Mouse (Mus musculus): ENCODE measurements at regions not wholly inside any gene's neighbourhood (a gene's known extent, or its start where the extent isn't known, plus 50 kb on each side); places are given as distances from the start of the nearest gene placed in this dataset.

DNA sequence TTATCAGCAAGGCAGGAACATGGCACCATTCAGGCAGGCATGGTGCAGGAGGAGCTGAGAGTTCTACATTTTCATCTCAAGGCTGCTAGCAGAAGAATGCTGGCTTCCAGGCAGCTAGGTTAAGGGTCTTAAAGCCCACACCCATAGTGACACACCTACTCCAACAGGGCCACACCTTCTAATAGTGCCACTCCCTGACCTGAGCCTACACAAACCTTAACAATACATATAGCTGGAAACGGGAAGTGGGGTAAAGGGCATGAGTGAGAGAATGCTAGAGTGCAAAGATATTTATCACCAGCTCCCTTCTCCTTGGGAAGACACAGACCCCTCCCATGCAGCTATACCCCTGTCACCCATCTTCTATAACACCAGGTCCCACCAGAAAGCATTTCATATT is 230.6 kb downstream of the Irx1 start:
- no peaks in the 10 kb centered on the region for H3K27me3 ChIP-seq
- H3K4me1 ChIP-seq (replicated peaks): no peaks in the 10 kb centered on the region
- no peaks in the 10 kb centered on the region for H3K36me3 ChIP-seq
- no peaks in the 10 kb centered on the region for H3K9me3 ChIP-seq
- no peak overlapping the region for H3K27ac ChIP-seq
- H3K4me2 ChIP-seq (replicated peaks): no peak overlapping the region
- WGBS: 95% methylated on average over 1 of the region's 1 CpGs
- H3K9ac ChIP-seq (replicated peaks): no peak overlapping the region
- no peak overlapping the region for H3K4me3 ChIP-seq (replicated peaks)
- ATAC-seq: no peak

DNA sequence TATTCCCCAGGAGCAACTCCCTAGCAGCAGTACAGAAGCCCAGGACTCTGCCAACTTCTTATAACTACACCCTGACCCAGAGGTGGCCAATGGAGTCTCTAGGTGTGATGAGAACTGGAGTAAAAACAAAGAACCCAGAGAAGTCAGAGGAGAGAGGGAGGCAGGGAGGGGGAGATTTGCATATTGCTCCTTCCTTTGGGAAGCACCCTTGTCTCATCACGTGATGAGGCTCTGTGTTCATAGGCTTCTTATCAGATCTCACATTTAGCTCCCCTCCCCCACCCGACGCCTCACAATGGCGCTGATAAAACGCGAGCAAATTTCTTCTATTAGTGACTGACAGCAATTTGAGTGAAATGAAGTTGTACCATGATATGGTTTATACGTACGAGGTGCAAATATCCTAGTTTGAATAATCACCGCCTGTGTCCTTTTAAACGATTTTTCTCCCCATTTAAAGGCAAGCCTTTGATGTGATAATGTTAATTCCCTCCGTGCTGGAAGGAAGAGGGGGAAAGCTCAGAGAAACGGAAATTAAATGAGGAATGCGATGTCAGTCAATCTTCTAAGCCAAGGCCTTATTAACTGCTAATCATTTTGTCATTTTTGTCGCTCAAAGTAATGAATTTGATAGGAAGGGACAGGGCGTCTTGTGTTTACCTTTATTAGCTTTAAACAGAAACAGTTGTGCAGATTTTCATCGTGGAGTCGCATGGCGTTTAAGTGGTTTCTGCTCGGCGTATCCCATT is 273.3 kb downstream of the Irx1 start:
- Histone ChIP-seq H3K4me2 (replicated peaks) (peak overlapping the region; percentile 38), H3K9ac (replicated peaks) (no peak overlapping the region), H3K36me3 (no peaks in the 10 kb centered on the region), H3K9me3 (no peaks in the 10 kb centered on the region), H3K27ac (peak overlapping the region; percentile 71), H3K27me3 (no peaks in the 10 kb centered on the region; the same call in 1 of the 2 replicates), H3K4me3 (replicated peaks) (peak overlapping the region; percentile 22; the same call in 1 of the 2 replicates), H3K4me1 (replicated peaks) (peaks cover 24% of the 10 kb centered on the region)
- WGBS: 12% methylated on average over 20 of the region's 20 CpGs
- peak; percentile 79 for ATAC-seq

DNA sequence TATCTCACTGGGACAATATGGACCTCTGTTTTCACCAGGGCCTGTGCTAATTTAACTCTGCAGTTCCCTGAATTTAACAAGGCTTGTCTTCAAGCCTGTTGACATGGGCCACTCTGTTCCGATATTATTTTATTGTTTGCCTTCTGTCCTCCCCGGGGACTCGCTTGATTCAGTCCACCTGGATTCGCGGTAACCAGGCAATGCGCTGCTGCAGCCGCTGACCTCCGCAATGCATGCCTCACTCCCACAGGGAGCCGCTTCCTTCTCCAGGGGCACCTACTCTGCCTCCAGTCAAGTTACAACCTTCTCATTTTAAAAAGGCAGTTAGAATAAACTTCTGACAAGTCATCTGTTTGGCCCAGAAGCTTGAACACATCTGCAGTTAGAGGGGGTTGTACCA is 274.3 kb downstream of the Irx1 start:
- Histone ChIP-seq H3K9ac (replicated peaks) (no peak overlapping the region), H3K4me1 (replicated peaks) (peaks cover 24% of the 10 kb centered on the region), H3K4me2 (replicated peaks) (no peak overlapping the region), H3K9me3 (no peaks in the 10 kb centered on the region), H3K27ac (no peak overlapping the region), H3K36me3 (no peaks in the 10 kb centered on the region), H3K27me3 (no peaks in the 10 kb centered on the region; the same call in 1 of the 2 replicates), H3K4me3 (replicated peaks) (no peak overlapping the region)
- 50% methylated on average over 9 of the region's 9 CpGs for WGBS
- ATAC-seq: 0 out of 2 replicates have a peak, but pooled peaks have one; percentile 10

DNA sequence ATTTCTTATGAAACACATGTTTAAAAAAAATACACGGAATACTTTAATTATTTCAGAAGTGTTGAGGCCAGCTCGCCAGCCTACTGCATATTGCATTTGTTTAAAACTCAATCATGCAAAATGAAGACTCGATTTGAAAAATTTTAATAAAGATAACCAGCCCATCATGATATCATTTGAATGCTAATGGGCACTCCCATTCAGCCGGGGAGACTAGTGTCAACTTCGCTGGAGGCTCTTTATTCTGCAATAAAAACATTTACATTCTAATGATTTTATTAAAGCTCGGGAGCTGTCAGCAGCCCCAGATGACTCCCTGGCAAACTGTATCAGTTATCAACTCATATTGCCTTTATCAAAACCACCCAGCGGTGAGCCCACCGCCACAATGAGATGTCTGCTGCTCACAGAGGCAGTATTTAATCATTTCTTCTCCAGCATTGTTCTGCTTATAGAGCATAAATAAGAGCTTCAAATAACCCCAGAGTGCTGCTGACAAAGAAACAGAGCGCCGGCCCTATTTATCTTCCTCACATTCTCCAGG is 287.4 kb downstream of the Irx1 start:
- Histone ChIP-seq H3K27ac (peak overlapping the region; percentile 77), H3K36me3 (no peaks in the 10 kb centered on the region), H3K4me3 (replicated peaks) (no peak overlapping the region), H3K27me3 (no peaks in the 10 kb centered on the region), H3K9ac (replicated peaks) (0 out of 2 replicates have a peak overlapping the region, but pooled peaks have one; percentile 14), H3K4me1 (replicated peaks) (peaks cover 11% of the 10 kb centered on the region), H3K4me2 (replicated peaks) (no peak overlapping the region), H3K9me3 (no peaks in the 10 kb centered on the region)
- ATAC-seq: peak; percentile 71
- 39% methylated on average over 10 of the region's 10 CpGs for WGBS

DNA sequence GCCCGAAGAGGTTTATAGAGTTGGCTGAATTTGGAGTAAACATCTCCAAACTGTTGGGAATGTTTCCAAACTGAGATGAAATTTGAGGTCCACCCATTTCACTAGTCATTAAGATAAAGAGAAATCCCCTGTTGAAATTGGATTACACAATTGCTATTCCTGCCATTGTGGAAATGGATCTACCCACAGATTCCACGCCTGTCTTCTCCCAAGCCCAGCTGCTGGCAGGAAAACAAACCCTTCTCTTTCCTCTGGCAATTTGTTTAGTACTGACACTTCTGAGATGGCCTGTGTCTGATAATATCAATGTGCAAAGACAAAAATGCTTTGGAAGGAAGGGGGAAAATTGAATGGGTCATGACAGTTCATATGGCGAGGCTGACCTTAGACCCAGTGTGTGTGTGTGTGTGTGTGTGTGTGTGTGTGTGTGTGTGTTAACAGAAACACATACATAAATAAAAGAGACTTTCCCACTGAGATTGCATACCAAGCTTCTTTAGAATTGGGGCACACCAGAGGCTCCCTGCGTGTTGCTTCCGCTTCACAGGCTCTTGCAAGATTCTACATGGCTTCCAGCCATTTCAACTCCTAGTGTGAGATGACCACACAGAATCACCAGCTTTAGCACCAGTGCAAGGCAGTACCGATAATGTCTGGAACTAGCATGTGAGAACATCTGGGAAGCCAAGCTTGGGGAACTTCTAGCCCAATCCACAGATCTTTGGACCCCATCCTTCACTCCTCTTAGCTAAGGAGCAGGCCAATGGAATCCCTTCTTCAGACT is 293.4 kb downstream of the Irx1 start:
- H3K9ac ChIP-seq (replicated peaks): no peak overlapping the region
- H3K27ac ChIP-seq: no peak overlapping the region
- no peaks in the 10 kb centered on the region for H3K27me3 ChIP-seq
- no peak overlapping the region for H3K4me2 ChIP-seq (replicated peaks)
- no peak overlapping the region for H3K4me3 ChIP-seq (replicated peaks)
- no peaks in the 10 kb centered on the region for H3K4me1 ChIP-seq (replicated peaks)
- H3K9me3 ChIP-seq: no peaks in the 10 kb centered on the region
- no peaks in the 10 kb centered on the region for H3K36me3 ChIP-seq
- no peak for ATAC-seq
- 91% methylated on average over 6 of the region's 6 CpGs for WGBS

DNA sequence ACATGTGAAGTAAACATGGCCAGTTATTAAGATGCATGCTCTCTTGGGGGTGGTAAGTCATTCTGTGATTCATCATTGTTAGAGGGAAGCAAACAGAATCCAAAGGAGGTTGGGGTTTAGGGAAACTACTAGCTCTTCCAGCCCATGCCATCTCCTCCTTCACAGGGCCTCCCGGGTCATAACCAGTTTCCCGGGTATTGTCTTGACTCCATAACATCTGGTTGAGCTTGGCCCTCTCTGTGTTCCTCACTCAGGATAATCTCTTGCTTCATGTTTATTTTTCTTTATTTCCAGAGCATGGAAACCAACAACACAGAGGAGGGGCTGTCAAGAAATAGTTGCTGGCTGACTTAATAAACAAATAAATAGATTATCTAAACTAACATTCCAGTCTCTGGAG is 295.3 kb downstream of the Irx1 start:
- Histone ChIP-seq H3K9ac (replicated peaks) (no peak overlapping the region), H3K27me3 (no peaks in the 10 kb centered on the region), H3K9me3 (no peaks in the 10 kb centered on the region), H3K36me3 (no peaks in the 10 kb centered on the region), H3K4me1 (replicated peaks) (no peaks in the 10 kb centered on the region), H3K27ac (no peak overlapping the region), H3K4me3 (replicated peaks) (no peak overlapping the region), H3K4me2 (replicated peaks) (no peak overlapping the region)
- ATAC-seq: no peak
- 88% methylated on average over 2 of the region's 2 CpGs for WGBS

DNA sequence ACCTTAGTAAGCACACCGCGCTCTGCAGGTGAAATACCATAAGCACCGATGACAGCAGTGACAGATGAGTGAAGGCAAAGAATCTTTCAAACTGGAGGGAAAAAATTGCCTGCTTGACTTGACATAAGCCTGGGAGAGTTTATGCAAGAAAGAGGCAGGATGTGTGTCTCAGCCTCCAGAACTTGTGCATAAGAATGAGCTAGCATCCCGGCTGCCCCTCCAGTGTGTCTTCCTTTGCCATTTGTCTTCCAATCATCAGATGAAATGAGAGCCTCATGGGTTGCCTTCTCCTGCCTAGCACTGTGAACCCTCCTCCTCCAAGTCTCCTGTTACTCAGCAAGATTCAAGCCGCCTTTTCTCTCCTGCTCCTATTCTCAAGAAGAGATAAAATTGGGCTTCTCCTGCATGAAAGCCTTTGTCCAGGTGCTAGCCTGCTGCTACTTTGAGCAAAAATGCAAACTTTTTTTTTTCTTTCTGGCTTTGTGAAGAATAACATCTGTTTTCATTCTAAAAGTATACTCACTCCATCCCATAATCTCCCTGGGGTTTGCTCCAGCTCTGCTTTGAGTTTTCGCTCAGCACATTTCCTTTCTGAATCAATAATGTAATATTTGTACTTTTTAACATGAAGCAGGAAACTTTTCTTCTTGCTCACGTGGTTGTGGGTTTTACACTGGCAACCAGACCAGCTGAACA is 298.2 kb downstream of the Irx1 start:
- no peaks in the 10 kb centered on the region for H3K27me3 ChIP-seq
- H3K4me3 ChIP-seq (replicated peaks): no peak overlapping the region
- no peak overlapping the region for H3K27ac ChIP-seq
- WGBS: 72% methylated on average over 7 of the region's 7 CpGs
- H3K9ac ChIP-seq (replicated peaks): no peak overlapping the region
- H3K4me2 ChIP-seq (replicated peaks): no peak overlapping the region
- H3K4me1 ChIP-seq (replicated peaks): 0 out of 2 replicates have a peak, but pooled peaks cover 5% of the 10 kb centered on the region
- ATAC-seq: no peak
- no peaks in the 10 kb centered on the region for H3K36me3 ChIP-seq
- no peaks in the 10 kb centered on the region for H3K9me3 ChIP-seq

DNA sequence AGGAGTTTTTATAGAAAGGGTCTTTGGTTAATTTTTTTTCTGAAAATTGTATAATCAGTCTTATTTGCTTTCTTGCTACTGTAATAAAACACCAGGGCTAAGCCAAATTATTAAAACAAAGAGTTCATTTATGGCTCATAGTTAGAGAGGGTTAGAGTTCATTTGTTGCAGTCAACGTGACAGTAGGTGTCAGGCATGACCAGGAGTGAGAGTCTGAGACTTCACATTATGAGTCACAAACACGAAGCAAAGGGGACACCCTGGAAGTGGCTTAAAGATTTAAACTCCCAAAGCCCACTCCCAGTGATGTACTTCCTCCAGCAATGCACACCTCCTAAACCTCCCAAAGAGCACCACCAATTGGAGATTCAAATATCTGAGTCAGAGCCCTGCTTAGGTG is 305.6 kb downstream of the Irx1 start:
- Histone ChIP-seq H3K36me3 (no peaks in the 10 kb centered on the region), H3K4me2 (replicated peaks) (no peak overlapping the region), H3K9ac (replicated peaks) (no peak overlapping the region), H3K27ac (no peak overlapping the region), H3K9me3 (no peaks in the 10 kb centered on the region), H3K27me3 (no peaks in the 10 kb centered on the region), H3K4me3 (replicated peaks) (no peak overlapping the region), H3K4me1 (replicated peaks) (peaks cover 14% of the 10 kb centered on the region; the same call in 1 of the 2 replicates)
- ATAC-seq: no peak
- WGBS: 75% methylated on average over 2 of the region's 2 CpGs

DNA sequence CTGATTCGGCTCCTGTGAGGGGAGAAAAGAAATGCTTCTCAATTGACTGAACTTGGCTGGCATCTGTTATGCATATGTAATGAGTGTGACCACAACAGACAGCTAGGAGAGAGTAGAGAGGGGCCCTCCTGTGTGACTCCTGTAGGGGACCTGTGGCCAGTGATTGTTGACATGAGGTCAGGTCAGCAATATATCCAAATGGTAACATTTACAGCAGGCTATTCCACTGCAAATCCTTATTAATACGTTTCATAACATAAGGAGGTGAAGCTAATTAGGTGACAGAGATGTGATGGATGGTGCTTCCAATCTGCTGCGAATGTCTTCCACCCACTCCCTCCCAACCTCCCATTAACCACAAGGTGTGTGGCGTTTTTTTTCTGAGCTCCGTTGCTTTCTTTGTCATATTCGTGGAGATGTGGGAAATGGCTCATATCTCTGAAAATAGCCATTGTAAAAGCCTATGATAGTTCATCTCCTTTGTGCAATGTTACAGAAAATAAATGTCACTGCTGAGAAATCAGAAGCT is 309.5 kb downstream of the Irx1 start:
- H3K4me3 ChIP-seq (replicated peaks): no peak overlapping the region
- H3K27me3 ChIP-seq: no peaks in the 10 kb centered on the region
- H3K4me2 ChIP-seq (replicated peaks): no peak overlapping the region
- H3K4me1 ChIP-seq (replicated peaks): peaks cover 18% of the 10 kb centered on the region; the same call in 1 of the 2 replicates
- WGBS: 62% methylated on average over 6 of the region's 6 CpGs
- 0 out of 2 replicates have a peak, but pooled peaks have one; percentile 43 for ATAC-seq
- H3K9me3 ChIP-seq: no peaks in the 10 kb centered on the region
- no peak overlapping the region; the same call in 1 of the 2 replicates for H3K27ac ChIP-seq
- H3K36me3 ChIP-seq: no peaks in the 10 kb centered on the region
- H3K9ac ChIP-seq (replicated peaks): no peak overlapping the region

DNA sequence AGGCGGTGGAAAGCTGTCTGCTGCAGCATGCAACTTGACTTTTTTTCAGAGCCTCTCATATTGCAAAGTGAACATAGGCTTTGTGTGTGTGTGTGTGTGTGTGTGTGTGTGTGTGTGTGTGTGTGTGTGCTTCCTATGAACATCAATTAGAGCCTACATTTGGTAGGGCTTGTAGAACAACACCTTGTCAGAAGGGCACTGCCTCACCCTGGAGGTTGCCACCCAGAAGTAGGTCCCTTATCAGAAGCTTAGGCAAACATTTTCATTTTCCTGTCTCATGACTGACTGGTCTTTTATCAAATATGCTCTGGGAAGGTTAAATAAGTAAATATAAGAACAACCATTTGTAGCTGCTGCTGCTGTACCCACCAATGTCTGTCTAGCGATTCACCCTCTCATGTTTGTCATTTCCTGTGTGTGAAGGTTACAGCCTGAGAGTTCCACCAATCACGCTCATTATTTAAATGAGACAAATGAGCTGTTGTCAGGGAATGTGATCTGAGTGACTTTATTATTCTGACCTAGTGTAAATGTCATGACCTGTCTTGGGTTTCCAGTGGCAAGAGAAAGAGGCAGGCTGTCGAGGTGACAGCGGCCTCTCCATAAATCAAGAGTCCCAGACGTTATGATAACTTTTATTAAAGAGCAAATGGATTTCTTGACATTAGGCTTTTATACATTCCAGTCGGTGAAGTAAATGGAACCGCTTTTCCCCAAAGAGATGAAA is 310.1 kb downstream of the Irx1 start:
- Histone ChIP-seq H3K9me3 (no peaks in the 10 kb centered on the region), H3K4me3 (replicated peaks) (no peak overlapping the region)
- 66% methylated on average over 8 of the region's 8 CpGs for WGBS

DNA sequence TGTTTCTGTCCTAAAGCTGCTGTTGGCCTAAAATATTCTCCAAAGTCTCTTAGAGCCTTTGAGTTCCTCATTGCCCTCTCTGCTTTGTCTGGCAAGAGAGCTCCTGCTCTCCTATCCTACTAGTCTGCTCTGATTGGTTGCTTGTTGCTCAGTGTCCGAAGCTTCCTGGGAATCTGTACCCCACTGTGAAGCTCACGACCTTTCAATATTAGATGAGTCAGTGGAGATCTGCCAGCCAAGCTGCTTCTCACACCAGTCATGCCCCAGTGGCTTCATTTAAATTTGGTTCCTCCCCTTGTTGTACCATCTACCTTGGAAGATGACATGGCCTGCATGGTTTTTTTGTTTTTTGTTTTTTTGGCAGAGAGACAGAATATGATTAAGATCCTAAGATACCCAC is 313.6 kb downstream of the Irx1 start:
- Histone ChIP-seq H3K36me3 (no peaks in the 10 kb centered on the region), H3K9me3 (no peaks in the 10 kb centered on the region), H3K4me3 (replicated peaks) (no peak overlapping the region), H3K4me2 (replicated peaks) (no peak overlapping the region), H3K4me1 (replicated peaks) (peaks cover 18% of the 10 kb centered on the region; the same call in 1 of the 2 replicates), H3K27ac (no peak overlapping the region), H3K9ac (replicated peaks) (no peak overlapping the region), H3K27me3 (no peaks in the 10 kb centered on the region)
- ATAC-seq: no peak
- 2% methylated on average over 2 of the region's 2 CpGs for WGBS

More for the DNA sequence above, 310.1 kb downstream of the Irx1 start:
- H3K36me3 ChIP-seq: no peaks in the 10 kb centered on the region
- H3K4me2 ChIP-seq (replicated peaks): no peak overlapping the region
- H3K27ac ChIP-seq: no peak overlapping the region; the same call in 1 of the 2 replicates
- peaks cover 18% of the 10 kb centered on the region; the same call in 1 of the 2 replicates for H3K4me1 ChIP-seq (replicated peaks)
- no peaks in the 10 kb centered on the region for H3K27me3 ChIP-seq
- H3K9ac ChIP-seq (replicated peaks): no peak overlapping the region
- ATAC-seq: no peak
